Mouse (Mus musculus): ENCODE measurements around the gene Slc17a4.

Slc17a4 gene

DNA sequence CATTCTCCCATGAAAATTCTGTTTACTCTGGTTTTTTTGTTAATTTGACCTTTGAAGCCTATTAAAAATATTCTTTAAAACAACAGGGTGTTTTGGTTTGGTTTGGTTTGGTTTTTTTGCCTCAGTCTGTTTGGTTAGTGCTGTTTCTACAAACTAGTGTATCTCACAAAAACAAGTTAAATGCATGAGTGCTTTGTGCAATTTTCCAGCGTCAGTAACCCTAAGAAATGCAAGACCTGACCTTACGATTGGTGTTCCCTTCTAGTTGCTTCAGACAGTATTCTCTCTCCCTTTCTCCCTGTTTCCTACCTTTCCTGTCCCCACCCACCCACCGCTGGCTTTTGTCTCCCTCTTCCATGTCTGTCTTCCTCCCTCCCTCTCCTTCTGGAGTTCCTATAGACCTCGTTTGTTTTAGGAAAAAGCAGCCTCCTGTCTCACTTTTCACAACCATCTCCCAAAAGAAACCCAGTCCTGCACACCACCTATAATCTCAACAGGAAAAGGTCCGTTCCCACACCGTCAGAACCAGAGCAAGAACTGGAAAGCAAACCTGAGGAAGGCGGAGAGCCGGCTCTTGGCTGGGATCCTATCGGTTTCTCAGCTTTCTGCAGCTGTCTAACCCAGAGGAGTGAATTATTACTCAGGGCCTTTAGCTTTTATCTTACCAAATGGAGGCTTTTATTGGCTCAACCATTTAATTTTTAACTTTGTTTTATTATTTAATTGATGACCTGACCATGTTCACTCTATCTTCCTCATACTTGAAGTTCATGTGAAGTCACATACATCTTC is at the start of gene Slc17a4:
TSS of gene Slc17a4 (minus strand) at position 634 of the 792 bp plus-strand sequence.
- no peak for DNase-seq

DNA sequence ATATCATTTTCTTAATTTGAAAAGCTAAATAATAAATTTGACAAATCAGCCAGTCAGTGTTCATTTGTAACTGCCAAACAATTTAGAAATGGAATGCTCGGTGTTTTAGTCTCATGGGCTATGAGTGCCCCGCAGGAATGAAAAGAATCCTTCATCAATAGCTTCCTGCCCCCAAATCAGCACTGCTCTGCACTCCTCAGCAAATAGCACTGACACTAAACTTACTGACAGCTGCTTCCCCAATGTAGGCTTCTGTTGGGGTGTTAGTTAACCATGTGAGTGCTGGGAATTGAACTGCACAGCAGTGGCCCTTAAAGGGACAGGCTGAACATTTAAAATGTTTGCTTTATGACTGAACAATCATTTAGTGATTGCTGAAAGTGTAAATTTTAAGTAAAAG is 45.0 kb upstream of the Slc17a4 start:
- no peak for DNase-seq

GRCm38 (mm10) chr13:23950928-23951327 is 36.1 kb upstream of the Slc17a4 start:
- no peak for DNase-seq

- no peak for DNase-seq
Observed at GRCm38 (mm10) chr13:23949484-23950246, 34.9 kb upstream of the Slc17a4 start.

DNA sequence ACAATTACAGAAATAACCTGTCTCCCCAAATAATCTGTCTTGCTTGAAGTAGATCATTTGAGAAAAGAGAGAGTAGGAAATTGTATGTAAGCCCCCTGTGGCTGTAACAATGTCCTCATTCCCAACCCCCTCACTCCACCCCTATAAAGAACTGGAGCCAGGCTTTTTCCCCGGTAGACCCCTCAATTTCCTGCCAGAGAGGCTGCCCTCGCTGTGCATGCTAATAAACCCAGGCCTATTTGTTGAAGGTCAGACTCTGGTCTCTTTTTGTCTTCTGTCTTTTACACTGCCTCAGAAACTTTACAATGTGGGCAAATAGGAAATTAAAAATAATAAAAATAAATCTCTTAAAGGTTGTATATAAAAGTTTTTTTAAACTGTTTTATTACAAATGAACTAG is 31.4 kb upstream of the Slc17a4 start:
- DNase-seq: no peak

- no peak for DNase-seq
Observed at GRCm38 (mm10) chr13:23942861-23943260, 28.1 kb upstream of the Slc17a4 start.

GRCm38 (mm10) chr13:23940291-23940690 is 25.5 kb upstream of the Slc17a4 start:
- DNase-seq: no peak

- DNase-seq: peak; percentile 11
Observed at GRCm38 (mm10) chr13:23938699-23939098, 23.9 kb upstream of the Slc17a4 start.

DNA sequence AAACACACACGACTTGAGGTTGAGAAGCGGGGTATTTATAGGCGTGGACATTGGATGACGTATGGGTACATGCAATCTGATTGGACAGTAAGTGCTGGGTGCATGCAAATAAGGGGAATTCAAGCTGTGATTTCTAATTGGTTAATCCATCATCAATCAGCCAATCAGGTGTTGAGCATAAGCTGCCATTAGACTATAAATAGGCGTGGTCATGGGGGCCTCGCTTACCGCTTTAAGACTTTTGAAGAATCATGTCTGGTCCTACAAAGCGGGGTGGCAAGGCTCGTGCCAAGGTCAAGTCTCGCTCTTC is 19.4 kb upstream of the Slc17a4 start, which contains the start of gene Hist1h2aa:
TSS of gene Hist1h2aa (plus strand) at position 252 of the 310 bp plus-strand sequence.
- DNase-seq: no peak

DNA sequence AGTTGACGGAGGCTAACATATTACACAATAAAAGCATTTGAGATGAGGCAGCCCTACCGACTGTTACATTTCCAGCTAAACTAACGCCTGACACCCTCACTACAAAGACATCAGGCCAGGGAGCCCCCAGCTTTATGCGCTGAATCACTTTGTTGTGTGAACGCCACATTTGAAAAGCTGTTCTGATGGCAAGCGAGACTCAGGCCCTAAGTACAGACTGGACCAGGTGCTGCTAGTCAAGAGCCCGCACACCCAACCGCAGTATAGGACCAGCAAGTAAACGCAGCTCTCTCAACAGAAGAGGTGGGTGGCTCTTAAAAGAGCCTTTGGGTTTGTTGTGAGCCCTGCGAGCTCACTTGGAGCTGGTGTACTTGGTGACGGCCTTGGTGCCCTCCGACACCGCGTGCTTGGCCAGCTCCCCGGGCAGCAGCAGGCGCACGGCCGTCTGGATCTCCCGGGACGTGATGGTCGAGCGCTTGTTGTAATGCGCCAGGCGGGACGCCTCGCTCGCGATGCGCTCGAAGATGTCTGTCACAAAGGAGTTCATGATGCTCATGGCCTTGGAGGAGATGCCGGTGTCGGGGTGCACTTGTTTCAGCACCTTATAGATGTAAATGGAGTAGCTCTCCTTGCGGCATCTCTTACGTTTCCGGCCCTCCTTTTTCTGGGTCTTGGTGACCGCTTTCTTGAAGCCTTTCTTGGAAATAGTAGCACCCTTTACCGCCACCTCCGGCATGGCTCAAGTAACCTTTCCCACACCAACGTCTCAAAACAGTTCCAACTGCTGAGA is 18.8 kb upstream of the Slc17a4 start, which contains the start of gene Hist1h2ba:
TSS of gene Hist1h2ba (minus strand) at position 736 of the 790 bp plus-strand sequence.
- no peak for DNase-seq

GRCm38 (mm10) chr13:23930904-23931303 is 16.1 kb upstream of the Slc17a4 start:
- DNase-seq: no peak

GRCm38 (mm10) chr13:23930461-23930860 is 15.7 kb upstream of the Slc17a4 start:
- DNase-seq: no peak

- DNase-seq: no peak
Observed at GRCm38 (mm10) chr13:23928637-23929036, 13.8 kb upstream of the Slc17a4 start.

DNA sequence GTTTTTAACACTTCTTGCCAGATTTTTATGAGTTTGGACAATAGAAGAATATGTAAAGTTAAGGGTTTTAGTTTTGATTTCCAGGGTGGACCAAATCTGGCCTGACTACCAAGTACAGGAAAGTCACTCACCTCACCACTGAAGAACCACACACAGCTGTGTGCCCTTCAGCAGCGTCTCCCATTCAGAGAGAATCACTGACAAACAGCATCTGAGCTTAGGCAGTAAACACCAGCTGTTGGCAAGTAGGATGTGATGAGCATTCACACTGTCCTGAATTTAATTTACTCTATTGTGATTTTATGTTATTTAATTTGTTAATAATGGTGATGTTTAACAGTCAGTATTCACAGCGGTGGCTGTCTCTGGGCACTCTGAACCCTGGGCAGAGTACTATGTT is 11.0 kb upstream of the Slc17a4 start:
- no peak for DNase-seq

DNA sequence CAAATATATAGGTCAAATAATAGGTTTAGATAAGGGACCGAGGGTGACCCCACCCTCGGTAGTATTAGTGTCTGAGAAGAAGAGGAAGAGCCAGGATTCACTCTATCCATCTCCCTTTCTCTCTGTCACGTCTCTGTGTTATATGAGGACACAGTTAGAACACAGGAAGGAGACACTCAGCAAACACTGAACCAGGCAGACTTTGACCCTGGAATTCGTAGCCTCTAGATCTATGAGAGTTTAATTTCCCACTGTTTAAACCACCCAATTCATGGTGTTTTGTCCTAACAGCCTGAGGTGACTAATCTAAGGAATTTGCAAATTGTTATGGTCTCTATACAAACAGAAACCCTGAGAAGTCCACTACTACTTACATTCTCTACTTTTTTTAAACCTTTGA is 2.9 kb upstream of the Slc17a4 start:
- no peak for DNase-seq

- no peak for DNase-seq
Observed at GRCm38 (mm10) chr13:23916132-23916531, 1.3 kb upstream of the Slc17a4 start.

GRCm38 (mm10) chr13:23913791-23914306 is 960 bp downstream of the Slc17a4 start:
- DNase-seq: no peak

DNA sequence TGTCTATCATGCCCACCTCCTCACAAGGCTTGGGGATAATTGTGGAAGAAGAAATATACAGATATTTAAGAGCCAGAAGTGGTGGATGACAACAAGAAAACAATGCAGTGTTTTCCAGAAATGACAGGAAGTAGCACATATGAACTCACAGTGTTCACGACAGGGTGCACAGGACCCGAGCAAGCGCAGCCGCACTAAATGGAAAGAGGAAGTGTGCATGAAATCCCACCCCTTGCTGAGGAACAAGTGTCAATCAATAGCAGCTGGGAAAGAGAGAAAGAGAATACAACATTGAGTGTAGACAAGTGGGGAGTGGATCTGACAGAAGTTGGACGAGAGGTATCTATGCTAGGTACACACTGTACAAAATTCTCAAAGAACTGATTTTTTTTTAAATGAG is 3.5 kb downstream of the Slc17a4 start:
- DNase-seq: no peak

DNA sequence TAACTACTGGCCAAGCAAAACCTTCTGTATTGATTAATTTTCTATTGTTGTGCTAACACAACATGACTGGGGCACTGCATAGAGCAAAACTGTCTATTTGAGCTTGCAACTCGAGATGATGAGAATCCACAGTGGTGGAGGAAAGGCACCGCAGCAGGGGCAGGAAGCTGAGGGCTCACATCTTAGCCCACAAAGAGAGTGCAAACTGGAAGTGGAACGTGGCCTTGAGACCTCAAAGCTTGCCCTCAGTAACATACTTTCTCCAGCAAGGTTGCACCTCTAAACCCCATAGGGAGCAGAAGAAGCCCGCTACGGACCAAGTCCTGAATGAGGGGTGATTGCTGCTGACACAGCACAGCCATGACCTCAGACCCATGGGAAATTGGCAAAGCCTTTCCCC is 4.7 kb downstream of the Slc17a4 start:
- DNase-seq: no peak

DNA sequence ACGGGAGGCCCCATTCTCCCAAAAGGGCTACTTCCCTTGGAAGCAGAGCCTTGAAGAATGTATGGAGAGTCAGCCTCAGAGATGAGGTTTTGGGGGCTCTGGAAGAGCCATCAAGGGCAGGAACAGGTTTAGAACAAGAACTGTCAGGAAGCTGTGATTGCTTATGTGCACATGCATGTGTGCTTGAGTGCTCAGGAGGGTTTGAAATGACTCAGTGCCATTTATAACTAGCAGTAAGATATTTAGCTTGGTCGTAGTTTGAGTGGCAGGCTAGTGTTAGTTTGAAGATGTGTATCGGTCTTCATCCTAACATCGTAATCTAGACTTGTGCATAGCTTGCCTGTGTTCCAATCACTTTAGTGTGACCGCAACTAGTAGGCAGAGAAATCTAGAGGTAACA is 7.9 kb downstream of the Slc17a4 start:
- DNase-seq: no peak

DNA sequence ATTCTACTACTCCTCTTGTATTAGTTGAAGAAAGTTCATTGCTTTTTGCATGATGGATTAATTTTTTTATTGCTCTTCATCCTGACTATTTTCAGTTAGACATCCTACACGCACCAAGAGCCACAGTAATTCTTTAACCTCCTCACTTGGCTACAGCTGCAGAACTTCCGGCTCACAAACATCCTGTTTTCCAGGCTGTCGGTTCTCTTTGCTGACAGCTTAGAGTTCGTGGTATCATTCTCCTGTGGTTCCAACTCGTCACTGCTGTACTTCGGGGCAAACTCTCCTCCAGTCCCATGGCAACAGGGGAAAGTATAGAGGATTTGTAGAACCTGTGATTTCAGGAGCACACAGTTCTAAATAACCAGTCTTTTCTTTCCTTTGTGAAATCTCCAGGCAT is 16.6 kb downstream of the Slc17a4 start:
- no peak for DNase-seq

DNA sequence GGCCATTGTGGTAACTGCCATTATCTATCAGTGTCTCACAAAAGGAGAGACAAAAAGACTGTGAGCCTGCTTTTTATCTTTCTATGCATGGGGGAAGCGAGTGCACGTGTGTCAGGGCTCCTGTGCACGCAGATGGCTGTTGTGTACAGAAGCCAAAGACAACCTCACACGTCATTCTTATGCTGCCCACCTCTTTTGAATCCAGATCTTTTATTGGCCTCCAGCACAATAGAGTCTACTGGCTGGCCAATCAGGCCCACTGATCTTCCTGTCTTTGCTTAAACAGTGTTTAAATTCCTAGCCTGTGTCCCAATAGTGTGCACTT is 21.6 kb downstream of the Slc17a4 start:
- no peak for DNase-seq

- DNase-seq: no peak
Observed at GRCm38 (mm10) chr13:23892592-23893268, 22.1 kb downstream of the Slc17a4 start.

All from cerebellum, adult 11 months (tissue).